Mouse (Mus musculus) lung, postnatal 4 days (tissue): Measurements from ENCODE around the gene Arf1.
A peak's percentile ranks its signal among the peaks of the same experiment; 100 is the strongest.

Experiments
- DNase-seq, 2 experiments: peaks; one replicate each; pipeline ENCODE4 v3.0.0; 2021

Gene Arf1

GRCm38 (mm10) chr11:59187706-59188105 is 40.4 kb downstream of the Arf1 start:
- no peak for DNase-seq

- DNase-seq: no peak
Observed at GRCm38 (mm10) chr11:59185490-59185889, 42.6 kb downstream of the Arf1 start.

GRCm38 (mm10) chr11:59183821-59184220 is 44.2 kb downstream of the Arf1 start:
- peak; percentile 60 to 68 for DNase-seq

GRCm38 (mm10) chr11:59182864-59183331 is 45.2 kb downstream of the Arf1 start, which contains the start of gene Gjc2:
TSS of gene Gjc2 (minus strand) at chr11:59183213.
- DNase-seq: peak; percentile 55 to 82

- DNase-seq: peak; percentile 47 to 69
Observed at GRCm38 (mm10) chr11:59176921-59177320, 51.1 kb downstream of the Arf1 start.

GRCm38 (mm10) chr11:59176475-59176874 is 51.6 kb downstream of the Arf1 start:
- peak in 1 of 2 experiments; percentile 15 for DNase-seq

GRCm38 (mm10) chr11:59174189-59174838 is 53.8 kb downstream of the Arf1 start:
- no peak for DNase-seq

- DNase-seq: peak; percentile 44 to 74
Observed at GRCm38 (mm10) chr11:59170549-59170948, 57.5 kb downstream of the Arf1 start.

- peak in 1 of 2 experiments; percentile 58 for DNase-seq
Observed at GRCm38 (mm10) chr11:59169807-59170206, 58.3 kb downstream of the Arf1 start.

- DNase-seq: no peak
Observed at GRCm38 (mm10) chr11:59165616-59166241, 62.3 kb downstream of the Arf1 start.

- no peak for DNase-seq
Observed at GRCm38 (mm10) chr11:59164384-59164783, 63.7 kb downstream of the Arf1 start.

- DNase-seq: peak; percentile 97 to 100
Observed at GRCm38 (mm10) chr11:59163255-59164236, 64.5 kb downstream of the Arf1 start, which contains the start of gene Iba57. TSS of gene Iba57 (minus strand) at chr11:59163739.

GRCm38 (mm10) chr11:59162443-59163254 is 65.4 kb downstream of the Arf1 start:
- no peak for DNase-seq
